Comparison of ENCODE assay signal across 8 mouse cellular contexts in genomic region chr1:191573906-191574639, GRCm38 (mm10). TPM values are rescaled to one million over a fixed set of nuclear protein-coding genes. Genes with fewer than 3 reads are reported as not detected.
A peak's percentile ranks its signal among the peaks of the same experiment; 100 is the strongest.
DNase-seq lines count a peak whose midpoint lies in the region; ATAC-seq and TF ChIP-seq lines count a peak whose summit lies in the region.

No protein-coding gene starts in this region.

- peaks cover 20% of the 10 kb centered on the region for H3K4me1 ChIP-seq in heart, embryonic 15.5 days (replicated peaks)
- 0 out of 4 replicates have a peak, but pooled peaks cover 0 to 4% of the 10 kb centered on the region in 2 experiments for H3K4me1 ChIP-seq in ES-E14 (ENCODE audit: control insufficient read depth in 2 of 2, insufficient read depth in 2 of 2, low read length in 2 of 2, poor library complexity in 1 of 2)
- peaks cover 37% of the 10 kb centered on the region for H3K4me1 ChIP-seq in forebrain, embryonic 12.5 days
- peaks cover 21% of the 10 kb centered on the region for H3K4me1 ChIP-seq in liver, embryonic 16.5 days (ENCODE audit: control insufficient read depth, low read depth, low read length)

- ATAC-seq in heart, embryonic 15.5 days (replicated peaks; ENCODE audit: insufficient number of reproducible peaks, insufficient read depth, low FRiP score, low read depth): no peak
- ATAC-seq in forebrain, embryonic 12.5 days (ENCODE audit: low FRiP score): no peak
- ATAC-seq in liver, embryonic 16.5 days (ENCODE audit: low read depth): no peak

- H3K4me2 ChIP-seq in heart, embryonic 15.5 days: peak overlapping the region; percentile 71
- peak overlapping the region; percentile 63 for H3K4me2 ChIP-seq in forebrain, embryonic 12.5 days
- peak overlapping the region; percentile 81 for H3K4me2 ChIP-seq in liver, embryonic 16.5 days (ENCODE audit: low read depth, low read length)

- H3K36me3 ChIP-seq in heart, embryonic 15.5 days: 0 out of 2 replicates have a peak, but pooled peaks cover under 1% of the 10 kb centered on the region
- peaks cover 4% of the 10 kb centered on the region for H3K36me3 ChIP-seq in ES-E14 (ENCODE audit: control insufficient read depth, insufficient read depth, low read length, poor library complexity, severe bottlenecking)
- peaks cover 12% of the 10 kb centered on the region for H3K36me3 ChIP-seq in forebrain, embryonic 12.5 days (replicated peaks)
- H3K36me3 ChIP-seq in liver, embryonic 16.5 days (ENCODE audit: control insufficient read depth, insufficient read depth): peaks cover 3% of the 10 kb centered on the region; the same call in 1 of the 2 replicates

- no peak for DNase-seq in heart, adult 8-10 months (ENCODE audit: low spot score)
- DNase-seq in ES-E14 (ENCODE audit: low read depth, low spot score): peak; percentile 11
- DNase-seq in layer of hippocampus, postnatal 14 days (ENCODE audit: low spot score in 2 of 2): no peak
- no peak for DNase-seq in adrenal gland, adult 2 months
- no peak for DNase-seq in lung, postnatal 14 days

- peak overlapping the region; percentile 95 for H3K27ac ChIP-seq in heart, embryonic 15.5 days
- H3K27ac ChIP-seq in ES-E14 (ENCODE audit: insufficient read depth, low read depth, low read length, poor library complexity, severe bottlenecking): no peak overlapping the region; the same call in 1 of the 2 replicates
- H3K27ac ChIP-seq in forebrain, embryonic 12.5 days: peak overlapping the region; percentile 89; the same call in 1 of the 2 replicates
- H3K27ac ChIP-seq in liver, embryonic 16.5 days (ENCODE audit: low read length): peak overlapping the region; percentile 61

- H3K4me3 ChIP-seq in heart, embryonic 15.5 days: peak overlapping the region; percentile 82
- H3K4me3 ChIP-seq in ES-E14 (ENCODE audit: insufficient read depth in 1 of 2, low read depth in 1 of 2, low read length in 2 of 2, poor library complexity in 1 of 2, severe bottlenecking in 1 of 2): peak overlapping the region; percentile 88 to 91
- H3K4me3 ChIP-seq in forebrain, embryonic 12.5 days (replicated peaks): peak overlapping the region; percentile 85
- peak overlapping the region; percentile 77 for H3K4me3 ChIP-seq in liver, embryonic 16.5 days (ENCODE audit: low read depth, low read length)

- H3K27me3 ChIP-seq in heart, embryonic 15.5 days: no peaks in the 10 kb centered on the region
- no peaks in the 10 kb centered on the region for H3K27me3 ChIP-seq in forebrain, embryonic 12.5 days
- no peaks in the 10 kb centered on the region for H3K27me3 ChIP-seq in liver, embryonic 16.5 days (ENCODE audit: control insufficient read depth, insufficient read depth, low read depth, low read length)

- peak overlapping the region; percentile 70 for H3K9ac ChIP-seq in heart, embryonic 15.5 days
- H3K9ac ChIP-seq in ES-E14 (ENCODE audit: insufficient read depth, low read depth, low read length, poor library complexity, severe bottlenecking): peak overlapping the region; percentile 99
- peak overlapping the region; percentile 78 for H3K9ac ChIP-seq in forebrain, embryonic 12.5 days
- H3K9ac ChIP-seq in liver, embryonic 16.5 days (ENCODE audit: low read depth, low read length): peak overlapping the region; percentile 67

- under 1% methylated on average over 13 of the region's 13 CpGs for WGBS in heart, embryonic 15.5 days
- WGBS in forebrain, embryonic 12.5 days: 2% methylated on average over 13 of the region's 13 CpGs
- under 1% methylated on average over 13 of the region's 13 CpGs for WGBS in liver, embryonic 16.5 days (ENCODE audit: insufficient replicate concordance)

- in situ Hi-C loops in ES-E14 (cut with MboI; ENCODE audit: low sequenced_read_pairs in 2 of 2, unreplicated experiment in 2 of 2): no loop called here

- no peaks in the 10 kb centered on the region for H3K9me3 ChIP-seq in heart, embryonic 15.5 days (replicated peaks)
- H3K9me3 ChIP-seq in ES-E14 (ENCODE audit: control insufficient read depth, insufficient read depth, low read depth, low read length): no peaks in the 10 kb centered on the region
- H3K9me3 ChIP-seq in forebrain, embryonic 12.5 days: no peaks in the 10 kb centered on the region
- no peaks in the 10 kb centered on the region for H3K9me3 ChIP-seq in liver, embryonic 16.5 days (replicated peaks; ENCODE audit: control insufficient read depth, low read length)

TF ChIP-seq in ES-E14, 5 proteins besides CTCF, POLR2A, EP300 and RAD21:
- TF ChIP-seq HCFC1 (IDR thresholded peaks at IDR 0.05; ENCODE audit: borderline replicate concordance, insufficient read depth, low read length) (no peak), ZNF384 (IDR thresholded peaks at IDR 0.05; ENCODE audit: low read depth, low read length) (no peak), MAFK (IDR thresholded peaks at IDR 0.05; ENCODE audit: insufficient read depth, low read depth, low read length) (no peak), ZC3H11A (IDR thresholded peaks at IDR 0.05; ENCODE audit: borderline replicate concordance, low read depth, low read length) (no peak), CHD2 (IDR thresholded peaks at IDR 0.05; ENCODE audit: low read depth, low read length) (no peak)

RNA-seq across cellular contexts. Expression of gene Dtl, which starts 1.3 kb away (rescaled TPM):
- 19.8 and 26.6 TPM in 2 replicates for polyA plus RNA-seq in heart, embryonic 15.5 days (2015; fragmentation: Nextera tagmentation; extraction: Ambion mirVana)
- total RNA-seq in heart, adult 8-10 months (2022): under 1 TPM; 0.06 to 0.34 (median 0.20) TPM
- total RNA-seq in ES-E14 (2012; rRNA removed): 43.6 and 45.6 TPM in 2 replicates
- polyA plus RNA-seq in forebrain, embryonic 12.5 days (2016; fragmentation: Nextera tagmentation; extraction: Ambion mirVana): 74.5 and 77.3 TPM in 2 replicates
- polyA plus RNA-seq in liver, embryonic 16.5 days (2015; fragmentation: Nextera tagmentation; extraction: Ambion mirVana): 25.5 and 28.5 TPM in 2 replicates
- total RNA-seq in layer of hippocampus, postnatal 14 days (2021): 1 to 10 TPM; 1.3 to 1.8 TPM
- total RNA-seq in adrenal gland, adult 2 months (2021): 1 to 10 TPM in 1 of 2 experiments, under 1 TPM in 1; 0.90 to 1.0 TPM
- 0.19 and 0.34 TPM in 2 replicates for polyA plus RNA-seq in adrenal gland, adult 2 months (2012; rRNA removed)

RNA-seq across cellular contexts. Expression of gene Ints7, which starts 1.4 kb away (rescaled TPM):
- polyA plus RNA-seq in heart, embryonic 15.5 days (2015; fragmentation: Nextera tagmentation; extraction: Ambion mirVana): 28.5 and 38.9 TPM in 2 replicates
- 10 to 100 TPM in 3 of 4 experiments, 1 to 10 TPM in 1; 9.7 to 11.2 (median 10.8) TPM for total RNA-seq in heart, adult 8-10 months (2022)
- total RNA-seq in ES-E14 (2012; rRNA removed): 32.1 and 33.1 TPM in 2 replicates
- 77.4 and 78.7 TPM in 2 replicates for polyA plus RNA-seq in forebrain, embryonic 12.5 days (2016; fragmentation: Nextera tagmentation; extraction: Ambion mirVana)
- 17.3 and 18.9 TPM in 2 replicates for polyA plus RNA-seq in liver, embryonic 16.5 days (2015; fragmentation: Nextera tagmentation; extraction: Ambion mirVana)
- 10 to 100 TPM; 23.9 to 28.1 TPM for total RNA-seq in layer of hippocampus, postnatal 14 days (2021)
- total RNA-seq in adrenal gland, adult 2 months (2021): 10 to 100 TPM; 23.2 to 26.2 TPM
- 15.9 and 19.6 TPM in 2 replicates for polyA plus RNA-seq in adrenal gland, adult 2 months (2012; rRNA removed)

Comparison
In these comparisons a context has a peak if more than half of its experiments do, and no peak if none do; other contexts are left out.
1. RNA of gene Dtl, which starts 1.3 kb away (total RNA-seq): 43.6 to 45.6 TPM in ES-E14; 1.3 to 1.8 TPM in layer of hippocampus, postnatal 14 days, 0.90 to 1.0 TPM in adrenal gland, adult 2 months and 0.06 to 0.34 TPM in heart, adult 8-10 months; every median in the first group is over 10 times any median in the second.
2. Peak in every context shown above with its lines, with median percentiles within 50 percentile points of each other: H3K4me2 ChIP-seq, H3K4me3 ChIP-seq and H3K9ac ChIP-seq.